Mouse (Mus musculus): ENCODE measurements around the gene Arhgap5.
"Not testable (repeated sequence)": the region's sequence is repeated elsewhere in the genome, so short reads cannot be mapped to it uniquely, and the experiment has no call there.

The Arhgap5 gene

GRCm38 (mm10) chr12:52541294-52541693, 37.5 kb downstream of the Arhgap5 start:
- no peak for DNase-seq (ENCODE audit: low spot score in 2 of 2)

GRCm38 (mm10) chr12:52544532-52544931, 40.8 kb downstream of the Arhgap5 start:
- no peak for DNase-seq (ENCODE audit: low spot score in 2 of 2)

- DNase-seq (ENCODE audit: low spot score in 2 of 2), result no peak
These were observed 48.3 kb downstream of the Arhgap5 start for GRCm38 (mm10) chr12:52552085-52552484.

- no peak for DNase-seq (ENCODE audit: low spot score in 2 of 2)
These were observed 51.6 kb downstream of the Arhgap5 start for GRCm38 (mm10) chr12:52555188-52555876.

GRCm38 (mm10) chr12:52565654-52566053, 61.9 kb downstream of the Arhgap5 start:
- no peak for DNase-seq (ENCODE audit: low spot score in 2 of 2)

- DNase-seq (ENCODE audit: low spot score in 2 of 2), result no peak
These were observed 69.6 kb downstream of the Arhgap5 start for GRCm38 (mm10) chr12:52573371-52573770.

GRCm38 (mm10) chr12:52586466-52586865, 82.7 kb downstream of the Arhgap5 start:
- not testable (repeated sequence) for DNase-seq (ENCODE audit: low spot score in 2 of 2)

GRCm38 (mm10) chr12:52587473-52588010, 83.8 kb downstream of the Arhgap5 start:
- no peak for DNase-seq (ENCODE audit: low spot score in 2 of 2)

GRCm38 (mm10) chr12:52595389-52596185, 91.8 kb downstream of the Arhgap5 start:
- no peak for DNase-seq (ENCODE audit: low spot score in 2 of 2)

- no peak for DNase-seq (ENCODE audit: low spot score in 2 of 2)
These were observed 98.7 kb downstream of the Arhgap5 start for GRCm38 (mm10) chr12:52602471-52602870.

- peak; percentile 80 to 91 for DNase-seq (ENCODE audit: low spot score in 2 of 2)
These were observed 99.3 kb downstream of the Arhgap5 start for GRCm38 (mm10) chr12:52602883-52603694.

GRCm38 (mm10) chr12:52603695-52604255, 100.0 kb downstream of the Arhgap5 start:
- DNase-seq (ENCODE audit: low spot score in 2 of 2), result peak in 1 of 2 experiments; percentile 32

GRCm38 (mm10) chr12:52604256-52604991, 100.7 kb downstream of the Arhgap5 start:
- DNase-seq (ENCODE audit: low spot score in 2 of 2), result peak; percentile 95 to 98

- no peak for DNase-seq (ENCODE audit: low spot score in 2 of 2)
These were observed 101.3 kb downstream of the Arhgap5 start for GRCm38 (mm10) chr12:52604992-52605652.

GRCm38 (mm10) chr12:52607411-52607810, 103.6 kb downstream of the Arhgap5 start:
- no peak for DNase-seq (ENCODE audit: low spot score in 2 of 2)

GRCm38 (mm10) chr12:52615703-52616102, 111.9 kb downstream of the Arhgap5 start:
- DNase-seq (ENCODE audit: low spot score in 2 of 2), result no peak

GRCm38 (mm10) chr12:52618418-52619040, 114.8 kb downstream of the Arhgap5 start:
- DNase-seq (ENCODE audit: low spot score in 2 of 2), result no peak

- no peak for DNase-seq (ENCODE audit: low spot score in 2 of 2)
These were observed 115.9 kb downstream of the Arhgap5 start for GRCm38 (mm10) chr12:52619644-52620043.

All from spleen, postnatal 10 days (tissue).